Mouse (Mus musculus) small intestine, adult 2 months (tissue): Measurements from ENCODE around the gene Chd1. TPM values are rescaled to one million over a fixed set of nuclear protein-coding genes. Genes with fewer than 3 reads are reported as not detected.

Experiments
- H3K27ac ChIP-seq: fragments of 200-500 bp; 2 replicates; pipeline ENCODE4 v1.5.1; 2012; ENCODE audit warnings: low read depth, low read length, control low read depth, inconsistent platforms; ENCODE audit not compliant: insufficient read depth
- H3K27me3 ChIP-seq: fragments of 200-500 bp; 2 replicates; pipeline ENCODE4 v1.6.1; 2012; ENCODE audit warnings: mild to moderate bottlenecking, moderate library complexity, low read length, inconsistent platforms; ENCODE audit not compliant: control insufficient read depth, insufficient read depth
- H3K36me3 ChIP-seq: fragments of 200-500 bp; 2 replicates; pipeline ENCODE4 v1.6.1; 2012; ENCODE audit warnings: mild to moderate bottlenecking, low read length, control low read depth, inconsistent platforms; ENCODE audit not compliant: control insufficient read depth, insufficient read depth
- H3K4me1 ChIP-seq: fragments of 200-500 bp; 2 replicates; pipeline ENCODE4 v1.6.1; 2012; ENCODE audit warnings: low read length, inconsistent platforms, mixed read lengths; ENCODE audit not compliant: control insufficient read depth, insufficient read depth, insufficient read length
- H3K4me3 ChIP-seq: fragments of 200-500 bp; 2 replicates; pipeline ENCODE4 v1.5.1; 2012; ENCODE audit warnings: low read depth, mild to moderate bottlenecking, control low read depth, inconsistent platforms, low read length, moderate library complexity
- CTCF ChIP-seq: fragments of 200-500 bp; IDR thresholded peaks from 2 replicates; pipeline ENCODE4 v1.5.1; 2012; ENCODE audit warnings: low read depth, mild to moderate bottlenecking, control low read depth, inconsistent platforms, low read length, moderate library complexity, mixed read lengths; ENCODE audit not compliant: insufficient replicate concordance, insufficient read length; ENCODE audit errors: extremely low read depth
- POLR2A ChIP-seq: fragments of 200-500 bp; IDR thresholded peaks from 2 replicates; pipeline ENCODE4 v1.6.1; 2012; ENCODE audit warnings: low read depth, mild to moderate bottlenecking, control low read depth, inconsistent platforms, low read length, moderate library complexity
- WGBS: fragments of 180-500 bp; shearing (Covaris S2); methylation state at CpG from one replicate; pipeline ENCODE4 v1.1.7; 2018; 5-methylcytosine and 5-hydroxymethylcytosine counted together
- polyA plus RNA-seq: library from polyadenylated mRNA; depleted of rRNA; stranded (reverse); fragments of >200 nt; gene quantifications from 2 replicates; pipeline ENCODE4 v1.2.3, GENCODE M21; 2012

The Chd1 gene
- polyA plus RNA-seq, 1 experiment, result 15.6 TPM

- peaks cover 47% of the 10 kb centered on the region for H3K36me3 ChIP-seq
- no peak overlapping the region for H3K27ac ChIP-seq
- WGBS, result 76% methylated on average over 7 of the region's 7 CpGs
- no peaks in the 10 kb centered on the region for H3K27me3 ChIP-seq
- no peak for TF ChIP-seq CTCF
- no peak for TF ChIP-seq POLR2A
- no peak overlapping the region for H3K4me3 ChIP-seq
- no peaks in the 10 kb centered on the region for H3K4me1 ChIP-seq
Measured at GRCm38 (mm10) chr17:15769081-15769724, 64.4 kb downstream of the Chd1 start.

GRCm38 (mm10) chr17:15773956-15774355, 69.2 kb downstream of the Chd1 start:
- no peak overlapping the region for H3K4me3 ChIP-seq
- H3K36me3 ChIP-seq, result peaks cover 16% of the 10 kb centered on the region
- TF ChIP-seq CTCF, result no peak
- TF ChIP-seq POLR2A, result no peak
- no peaks in the 10 kb centered on the region for H3K27me3 ChIP-seq
- no peaks in the 10 kb centered on the region for H3K4me1 ChIP-seq
- WGBS, result 76% methylated on average over 6 of the region's 6 CpGs
- no peak overlapping the region for H3K27ac ChIP-seq

GRCm38 (mm10) chr17:15774565-15775215, 69.9 kb downstream of the Chd1 start:
- Histone ChIP-seq H3K4me1 (no peaks in the 10 kb centered on the region), H3K36me3 (peaks cover 12% of the 10 kb centered on the region), H3K27me3 (no peaks in the 10 kb centered on the region), H3K27ac (no peak overlapping the region), H3K4me3 (no peak overlapping the region)
- TF ChIP-seq POLR2A, result no peak
- no peak for TF ChIP-seq CTCF
- WGBS, result 65% methylated on average over 5 of the region's 5 CpGs

GRCm38 (mm10) chr17:15776349-15776748, 71.6 kb downstream of the Chd1 start:
- Histone ChIP-seq H3K4me3 (no peak overlapping the region), H3K27me3 (no peaks in the 10 kb centered on the region), H3K4me1 (no peaks in the 10 kb centered on the region), H3K27ac (no peak overlapping the region), H3K36me3 (0 out of 2 replicates have a peak, but pooled peaks cover 1% of the 10 kb centered on the region)
- no peak for TF ChIP-seq CTCF
- TF ChIP-seq POLR2A, result no peak
- WGBS, result 61% methylated on average over 5 of the region's 5 CpGs

GRCm38 (mm10) chr17:15777979-15778378, 73.2 kb downstream of the Chd1 start:
- TF ChIP-seq POLR2A (no peak), CTCF (no peak)
- Histone ChIP-seq H3K27ac (no peak overlapping the region), H3K4me3 (no peak overlapping the region), H3K27me3 (no peaks in the 10 kb centered on the region), H3K4me1 (no peaks in the 10 kb centered on the region), H3K36me3 (no peaks in the 10 kb centered on the region)
- 83% methylated on average over 6 of the region's 6 CpGs for WGBS

GRCm38 (mm10) chr17:15787036-15787435, 82.3 kb downstream of the Chd1 start:
- WGBS, result 41% methylated on average over 3 of the region's 3 CpGs
- TF ChIP-seq POLR2A (no peak), CTCF (no peak)
- H3K27me3 ChIP-seq, result no peaks in the 10 kb centered on the region
- H3K4me1 ChIP-seq, result no peaks in the 10 kb centered on the region
- H3K36me3 ChIP-seq, result no peaks in the 10 kb centered on the region
- H3K4me3 ChIP-seq, result no peak overlapping the region
- no peak overlapping the region for H3K27ac ChIP-seq

- Histone ChIP-seq H3K27me3 (no peaks in the 10 kb centered on the region), H3K27ac (no peak overlapping the region), H3K36me3 (no peaks in the 10 kb centered on the region), H3K4me1 (no peaks in the 10 kb centered on the region), H3K4me3 (no peak overlapping the region)
- 92% methylated on average over 8 of the region's 8 CpGs for WGBS
- TF ChIP-seq CTCF (no peak), POLR2A (no peak)
Measured at GRCm38 (mm10) chr17:15790716-15791115, 85.9 kb downstream of the Chd1 start.
